9 mouse cellular contexts compared by ENCODE assay signal in genomic region chr2:156982864-156983263, GRCm38 (mm10). TPM values are rescaled to one million over a fixed set of nuclear protein-coding genes. Genes with fewer than 3 reads are reported as not detected.
DNase-seq lines count a peak whose midpoint lies in the region; ATAC-seq and TF ChIP-seq lines count a peak whose summit lies in the region.
"Had no signal": no experiment of that assay in that cellular context is flagged by ENCODE, and none has a peak within 500 bp of the region (broad histone marks: within the 10 kb centered on the region; RNA-seq: fewer than 3 reads in every experiment).

No protein-coding gene starts in this region.

- no peaks in the 10 kb centered on the region for H3K9me3 ChIP-seq in midbrain, postnatal 0 days (ENCODE audit: low read length)
- no peaks in the 10 kb centered on the region for H3K9me3 ChIP-seq in midbrain, embryonic 11.5 days (ENCODE audit: control insufficient read depth, low read length)
- no peaks in the 10 kb centered on the region for H3K9me3 ChIP-seq in heart, postnatal 0 days (replicated peaks; ENCODE audit: control insufficient read depth, low read length)
- H3K9me3 ChIP-seq in hindbrain, embryonic 13.5 days = no peaks in the 10 kb centered on the region
- H3K9me3 ChIP-seq: limb, embryonic 12.5 days had no signal

- 67% methylated on average over 2 of the region's 2 CpGs for WGBS in midbrain, postnatal 0 days
- WGBS in midbrain, embryonic 11.5 days = 90% methylated on average over 2 of the region's 2 CpGs
- WGBS in heart, postnatal 0 days = 16% methylated on average over 2 of the region's 2 CpGs
- WGBS in hindbrain, embryonic 13.5 days = 83% methylated on average over 2 of the region's 2 CpGs

- no peak overlapping the region for H3K27ac ChIP-seq in midbrain, postnatal 0 days (ENCODE audit: low read depth, low read length)
- H3K27ac ChIP-seq in midbrain, embryonic 11.5 days (ENCODE audit: low read depth, low read length) = no peak overlapping the region
- H3K27ac ChIP-seq in heart, postnatal 0 days (ENCODE audit: low read depth) = peak overlapping the region; percentile 80
- H3K27ac ChIP-seq in hindbrain, embryonic 13.5 days = no peak overlapping the region
- H3K27ac ChIP-seq: limb, embryonic 12.5 days had no signal

- H3K27me3 ChIP-seq in midbrain, postnatal 0 days (ENCODE audit: insufficient read depth, low read length) = no peaks in the 10 kb centered on the region
- H3K27me3 ChIP-seq in midbrain, embryonic 11.5 days (ENCODE audit: control insufficient read depth, insufficient read depth, low read length) = no peaks in the 10 kb centered on the region
- no peaks in the 10 kb centered on the region for H3K27me3 ChIP-seq in heart, postnatal 0 days (ENCODE audit: control insufficient read depth, insufficient read depth, low read length)
- no peaks in the 10 kb centered on the region for H3K27me3 ChIP-seq in hindbrain, embryonic 13.5 days
- H3K27me3 ChIP-seq: limb, embryonic 12.5 days had no signal

- H3K4me1 ChIP-seq in midbrain, postnatal 0 days (ENCODE audit: insufficient read depth, low read length) = no peaks in the 10 kb centered on the region
- H3K4me1 ChIP-seq in midbrain, embryonic 11.5 days (ENCODE audit: control insufficient read depth, insufficient read depth, low read length) = no peaks in the 10 kb centered on the region
- peaks cover 13% of the 10 kb centered on the region; the same call in 1 of the 2 replicates for H3K4me1 ChIP-seq in heart, postnatal 0 days (ENCODE audit: control insufficient read depth, insufficient read depth)
- H3K4me1 ChIP-seq in hindbrain, embryonic 13.5 days (replicated peaks) = peaks cover 13% of the 10 kb centered on the region
- H3K4me1 ChIP-seq: limb, embryonic 12.5 days had no signal

- DNase-seq in midbrain, postnatal 0 days (ENCODE audit: low spot score) = peak; percentile 8
- DNase-seq in midbrain, embryonic 11.5 days (ENCODE audit: low spot score, missing footprints) = no peak
- peak; percentile 44 for DNase-seq in cerebellum, adult 8-10 months
- peak; percentile 36 for DNase-seq in heart, postnatal 0 days (ENCODE audit: low spot score)
- peak; percentile 74 for DNase-seq in testis, postnatal 14 days (ENCODE audit: low spot score)
- no peak for DNase-seq in spleen, postnatal 10 days (ENCODE audit: low spot score in 2 of 2)

- ATAC-seq in midbrain, postnatal 0 days (ENCODE audit: low FRiP score) = no peak
- no peak for ATAC-seq in midbrain, embryonic 11.5 days (ENCODE audit: low FRiP score)
- ATAC-seq in heart, postnatal 0 days (ENCODE audit: insufficient read depth, low read depth) = peak; percentile 60; the same call in 1 of the 2 replicates
- ATAC-seq in hindbrain, embryonic 13.5 days (ENCODE audit: low FRiP score) = no peak
- ATAC-seq: hindbrain, embryonic 16.5 days had no signal

- no peak for TF ChIP-seq EP300 in heart, postnatal 0 days (IDR thresholded peaks at IDR 0.05; ENCODE audit: low read depth)

- no peaks in the 10 kb centered on the region; the same call in 1 of the 2 replicates for H3K36me3 ChIP-seq in midbrain, postnatal 0 days (ENCODE audit: insufficient read depth, low read length)
- no peaks in the 10 kb centered on the region for H3K36me3 ChIP-seq in midbrain, embryonic 11.5 days (ENCODE audit: control insufficient read depth, insufficient read depth, low read length)
- no peaks in the 10 kb centered on the region for H3K36me3 ChIP-seq in heart, postnatal 0 days (replicated peaks; ENCODE audit: control insufficient read depth, insufficient read depth, low read length)
- H3K36me3 ChIP-seq in hindbrain, embryonic 13.5 days = no peaks in the 10 kb centered on the region
- H3K36me3 ChIP-seq: limb, embryonic 12.5 days had no signal

- no peak overlapping the region for H3K4me3 ChIP-seq in midbrain, postnatal 0 days (ENCODE audit: low read depth, low read length)
- no peak overlapping the region for H3K4me3 ChIP-seq in midbrain, embryonic 11.5 days (ENCODE audit: low read depth, low read length)
- no peak overlapping the region for H3K4me3 ChIP-seq in heart, postnatal 0 days (ENCODE audit: low read depth, low read length)
- no peak overlapping the region for H3K4me3 ChIP-seq in hindbrain, embryonic 13.5 days
- H3K4me3 ChIP-seq: limb, embryonic 12.5 days had no signal

- H3K4me2 ChIP-seq in midbrain, postnatal 0 days (ENCODE audit: low read depth, low read length, poor library complexity, severe bottlenecking) = no peak overlapping the region
- no peak overlapping the region for H3K4me2 ChIP-seq in midbrain, embryonic 11.5 days
- no peak overlapping the region; the same call in 1 of the 2 replicates for H3K4me2 ChIP-seq in heart, postnatal 0 days (ENCODE audit: low read depth, low read length)
- no peak overlapping the region for H3K4me2 ChIP-seq in hindbrain, embryonic 13.5 days
- H3K4me2 ChIP-seq: limb, embryonic 12.5 days had no signal

- TF ChIP-seq CTCF in midbrain, postnatal 0 days (IDR thresholded peaks at IDR 0.05) = no peak
- no peak for TF ChIP-seq CTCF in heart, postnatal 0 days (IDR thresholded peaks at IDR 0.05; ENCODE audit: low read depth)

- H3K9ac ChIP-seq in midbrain, postnatal 0 days (replicated peaks; ENCODE audit: low read length, poor library complexity, severe bottlenecking) = no peak overlapping the region
- H3K9ac ChIP-seq in midbrain, embryonic 11.5 days (ENCODE audit: low read length) = no peak overlapping the region
- no peak overlapping the region for H3K9ac ChIP-seq in heart, postnatal 0 days (replicated peaks; ENCODE audit: low read depth, low read length)
- no peak overlapping the region for H3K9ac ChIP-seq in hindbrain, embryonic 13.5 days
- H3K9ac ChIP-seq: limb, embryonic 12.5 days had no signal

RNA-seq across cellular contexts. Expression of gene Ndrg3, which starts 9.0 kb away (rescaled TPM):
- 141 and 178 TPM in 2 replicates for total RNA-seq in midbrain, postnatal 0 days (2014; rRNA removed)
- 160 and 169 TPM in 2 replicates for polyA plus RNA-seq in midbrain, postnatal 0 days (2015; fragmentation: Nextera tagmentation; extraction: Ambion mirVana)
- polyA plus RNA-seq in midbrain, embryonic 11.5 days (2014; fragmentation: Nextera tagmentation; extraction: Ambion mirVana) = 48.1 and 48.2 TPM in 2 replicates
- 21.9 and 27.2 TPM in 2 replicates for total RNA-seq in heart, postnatal 0 days (2014; rRNA removed; ENCODE audit: low replicate concordance)
- 16.2 and 17.1 TPM in 2 replicates for polyA plus RNA-seq in heart, postnatal 0 days (2015; fragmentation: Nextera tagmentation; extraction: Ambion mirVana)
- polyA plus RNA-seq in hindbrain, embryonic 13.5 days (2015; fragmentation: Nextera tagmentation; extraction: Ambion mirVana) = 90.3 and 95.0 TPM in 2 replicates

RNA-seq across cellular contexts. Expression of gene Dsn1, which starts 24.1 kb away (rescaled TPM):
- 5.3 and 8.8 TPM in 2 replicates for total RNA-seq in midbrain, postnatal 0 days (2014; rRNA removed)
- 7.2 and 7.8 TPM in 2 replicates for polyA plus RNA-seq in midbrain, postnatal 0 days (2015; fragmentation: Nextera tagmentation; extraction: Ambion mirVana)
- polyA plus RNA-seq in midbrain, embryonic 11.5 days (2014; fragmentation: Nextera tagmentation; extraction: Ambion mirVana) = 51.4 and 56.9 TPM in 2 replicates
- 28.2 and 47.4 TPM in 2 replicates for total RNA-seq in heart, postnatal 0 days (2014; rRNA removed; ENCODE audit: low replicate concordance)
- 13.8 TPM in 2 replicates for polyA plus RNA-seq in heart, postnatal 0 days (2015; fragmentation: Nextera tagmentation; extraction: Ambion mirVana)
- 12.3 and 13.2 TPM in 2 replicates for polyA plus RNA-seq in hindbrain, embryonic 13.5 days (2015; fragmentation: Nextera tagmentation; extraction: Ambion mirVana)

Comparison
In these comparisons a context has a peak if more than half of its experiments do, and no peak if none do; other contexts are left out.
1. DNase-seq: peak in midbrain, postnatal 0 days (single experiment), cerebellum, adult 8-10 months (single experiment), heart, postnatal 0 days (single experiment) and testis, postnatal 14 days (single experiment); none in midbrain, embryonic 11.5 days (single experiment) and spleen, postnatal 10 days (0 of 2).